Mouse (Mus musculus): ENCODE results near the gene Tmco5. TPM values are rescaled to one million over a fixed set of nuclear protein-coding genes. Genes with fewer than 3 reads are reported as not detected.

Tmco5 gene
- polyA plus RNA-seq (2016; fragmentation: Nextera tagmentation; extraction: Ambion mirVana): not detected in 2 replicates

- Histone ChIP-seq H3K4me3 (replicated peaks) (no peak within 1 kb of the TSS), H3K36me3 (no peaks in the 10 kb centered on the region), H3K27ac (no peak within 1 kb of the TSS), H3K4me2 (no peak within 1 kb of the TSS), H3K9ac (replicated peaks) (no peak within 1 kb of the TSS), H3K4me1 (replicated peaks) (peaks cover 6% of the 10 kb centered on the region), H3K9me3 (no peaks in the 10 kb centered on the region), H3K27me3 (no peaks in the 10 kb centered on the region)
- WGBS: 88% methylated on average over 3 of the region's 3 CpGs
- ATAC-seq (ENCODE audit: insufficient number of reproducible peaks, insufficient read depth, low FRiP score, low TSS enrichment, low read depth): no peak
Measured at GRCm38 (mm10) chr2:116878391-116878790, at the start of gene Tmco5. Tmco5 (plus strand) TSS chr2:116878691.

- Histone ChIP-seq H3K9me3 (no peaks in the 10 kb centered on the region), H3K4me3 (replicated peaks) (no peak overlapping the region), H3K36me3 (no peaks in the 10 kb centered on the region), H3K27me3 (no peaks in the 10 kb centered on the region), H3K4me1 (replicated peaks) (no peaks in the 10 kb centered on the region), H3K4me2 (no peak overlapping the region), H3K9ac (replicated peaks) (no peak overlapping the region), H3K27ac (no peak overlapping the region)
- 79% methylated on average over 11 of the region's 11 CpGs for WGBS
- ATAC-seq (ENCODE audit: insufficient number of reproducible peaks, insufficient read depth, low FRiP score, low TSS enrichment, low read depth): no peak
Measured at GRCm38 (mm10) chr2:116831863-116832262, 46.6 kb upstream of the Tmco5 start.

- no peak overlapping the region for H3K9ac ChIP-seq (replicated peaks)
- H3K27me3 ChIP-seq: peaks cover 3% of the 10 kb centered on the region; the same call in 1 of the 2 replicates
- H3K4me3 ChIP-seq (replicated peaks): no peak overlapping the region
- H3K9me3 ChIP-seq: no peaks in the 10 kb centered on the region
- no peak overlapping the region for H3K4me2 ChIP-seq
- WGBS: 41% methylated on average over 3 of the region's 3 CpGs
- H3K36me3 ChIP-seq: no peaks in the 10 kb centered on the region
- ATAC-seq (ENCODE audit: insufficient number of reproducible peaks, insufficient read depth, low FRiP score, low TSS enrichment, low read depth): no peak
- H3K4me1 ChIP-seq (replicated peaks): no peaks in the 10 kb centered on the region
- no peak overlapping the region for H3K27ac ChIP-seq
Measured at GRCm38 (mm10) chr2:116837829-116838228, 40.7 kb upstream of the Tmco5 start.

GRCm38 (mm10) chr2:116838538-116839197, 39.8 kb upstream of the Tmco5 start:
- H3K4me3 ChIP-seq (replicated peaks): no peak overlapping the region
- 43% methylated on average over 8 of the region's 8 CpGs for WGBS
- H3K27me3 ChIP-seq: peaks cover 3% of the 10 kb centered on the region; the same call in 1 of the 2 replicates
- H3K27ac ChIP-seq: no peak overlapping the region
- H3K9ac ChIP-seq (replicated peaks): no peak overlapping the region
- H3K4me2 ChIP-seq: peak overlapping the region; percentile 2; the same call in 1 of the 2 replicates
- no peaks in the 10 kb centered on the region for H3K4me1 ChIP-seq (replicated peaks)
- H3K36me3 ChIP-seq: no peaks in the 10 kb centered on the region
- no peaks in the 10 kb centered on the region for H3K9me3 ChIP-seq
- 0 out of 2 replicates have a peak, but pooled peaks have one; percentile 31 for ATAC-seq (ENCODE audit: insufficient number of reproducible peaks, insufficient read depth, low FRiP score, low TSS enrichment, low read depth)

GRCm38 (mm10) chr2:116849980-116850636, 28.4 kb upstream of the Tmco5 start:
- Histone ChIP-seq H3K4me3 (replicated peaks) (no peak overlapping the region), H3K4me1 (replicated peaks) (0 out of 2 replicates have a peak, but pooled peaks cover 8% of the 10 kb centered on the region), H3K36me3 (no peaks in the 10 kb centered on the region), H3K27ac (no peak overlapping the region), H3K4me2 (no peak overlapping the region), H3K9me3 (no peaks in the 10 kb centered on the region), H3K27me3 (no peaks in the 10 kb centered on the region), H3K9ac (replicated peaks) (no peak overlapping the region)
- WGBS: 88% methylated on average over 20 of the region's 20 CpGs
- ATAC-seq (ENCODE audit: insufficient number of reproducible peaks, insufficient read depth, low FRiP score, low TSS enrichment, low read depth): no peak

GRCm38 (mm10) chr2:116851356-116851755, 27.1 kb upstream of the Tmco5 start:
- no peaks in the 10 kb centered on the region for H3K27me3 ChIP-seq
- 86% methylated on average over 4 of the region's 4 CpGs for WGBS
- no peak overlapping the region for H3K9ac ChIP-seq (replicated peaks)
- no peaks in the 10 kb centered on the region for H3K36me3 ChIP-seq
- no peak overlapping the region for H3K4me3 ChIP-seq (replicated peaks)
- no peak overlapping the region for H3K4me2 ChIP-seq
- H3K27ac ChIP-seq: no peak overlapping the region
- H3K9me3 ChIP-seq: no peaks in the 10 kb centered on the region
- ATAC-seq (ENCODE audit: insufficient number of reproducible peaks, insufficient read depth, low FRiP score, low TSS enrichment, low read depth): no peak
- H3K4me1 ChIP-seq (replicated peaks): 0 out of 2 replicates have a peak, but pooled peaks cover 8% of the 10 kb centered on the region

- Histone ChIP-seq H3K9me3 (no peaks in the 10 kb centered on the region), H3K4me1 (replicated peaks) (0 out of 2 replicates have a peak, but pooled peaks cover 8% of the 10 kb centered on the region), H3K27ac (0 out of 2 replicates have a peak overlapping the region, but pooled peaks have one; percentile 17), H3K9ac (replicated peaks) (no peak overlapping the region), H3K36me3 (no peaks in the 10 kb centered on the region), H3K27me3 (no peaks in the 10 kb centered on the region), H3K4me3 (replicated peaks) (no peak overlapping the region), H3K4me2 (no peak overlapping the region)
- WGBS: 51% methylated on average over 5 of the region's 5 CpGs
- 0 out of 2 replicates have a peak, but pooled peaks have one; percentile 52 for ATAC-seq (ENCODE audit: insufficient number of reproducible peaks, insufficient read depth, low FRiP score, low TSS enrichment, low read depth)
Measured at GRCm38 (mm10) chr2:116852249-116852648, 26.2 kb upstream of the Tmco5 start.

GRCm38 (mm10) chr2:116858703-116859102, 19.8 kb upstream of the Tmco5 start:
- H3K27me3 ChIP-seq: no peaks in the 10 kb centered on the region
- H3K4me1 ChIP-seq (replicated peaks): no peaks in the 10 kb centered on the region
- WGBS: 44% methylated on average over 6 of the region's 6 CpGs
- no peak overlapping the region for H3K27ac ChIP-seq
- no peak for ATAC-seq (ENCODE audit: insufficient number of reproducible peaks, insufficient read depth, low FRiP score, low TSS enrichment, low read depth)
- no peaks in the 10 kb centered on the region for H3K9me3 ChIP-seq
- H3K4me2 ChIP-seq: no peak overlapping the region
- no peak overlapping the region for H3K4me3 ChIP-seq (replicated peaks)
- no peaks in the 10 kb centered on the region for H3K36me3 ChIP-seq
- no peak overlapping the region for H3K9ac ChIP-seq (replicated peaks)

- WGBS: 30% methylated on average over 9 of the region's 9 CpGs
- Histone ChIP-seq H3K9ac (replicated peaks) (no peak overlapping the region), H3K9me3 (no peaks in the 10 kb centered on the region), H3K4me1 (replicated peaks) (peaks cover 6% of the 10 kb centered on the region), H3K36me3 (no peaks in the 10 kb centered on the region), H3K4me3 (replicated peaks) (no peak overlapping the region), H3K4me2 (no peak overlapping the region), H3K27me3 (no peaks in the 10 kb centered on the region), H3K27ac (no peak overlapping the region)
- ATAC-seq (ENCODE audit: insufficient number of reproducible peaks, insufficient read depth, low FRiP score, low TSS enrichment, low read depth): no peak
Measured at GRCm38 (mm10) chr2:116876955-116877615, 1.4 kb upstream of the Tmco5 start.

- no peaks in the 10 kb centered on the region for H3K36me3 ChIP-seq
- H3K4me3 ChIP-seq (replicated peaks): no peak overlapping the region
- no peak for ATAC-seq (ENCODE audit: insufficient number of reproducible peaks, insufficient read depth, low FRiP score, low TSS enrichment, low read depth)
- H3K9me3 ChIP-seq: no peaks in the 10 kb centered on the region
- no peaks in the 10 kb centered on the region for H3K27me3 ChIP-seq
- no peak overlapping the region for H3K4me2 ChIP-seq
- H3K27ac ChIP-seq: no peak overlapping the region
- H3K9ac ChIP-seq (replicated peaks): no peak overlapping the region
- WGBS: 94% methylated on average over 3 of the region's 3 CpGs
- peaks cover 6% of the 10 kb centered on the region for H3K4me1 ChIP-seq (replicated peaks)
Measured at GRCm38 (mm10) chr2:116879730-116880129, 1.2 kb downstream of the Tmco5 start.

GRCm38 (mm10) chr2:116893316-116893987, 15.0 kb downstream of the Tmco5 start:
- ATAC-seq (ENCODE audit: insufficient number of reproducible peaks, insufficient read depth, low FRiP score, low TSS enrichment, low read depth): 0 out of 2 replicates have a peak, but pooled peaks have one; percentile 37
- Histone ChIP-seq H3K27ac (no peak overlapping the region), H3K9me3 (no peaks in the 10 kb centered on the region), H3K4me2 (peak overlapping the region; percentile 60), H3K9ac (replicated peaks) (no peak overlapping the region), H3K36me3 (no peaks in the 10 kb centered on the region), H3K27me3 (no peaks in the 10 kb centered on the region), H3K4me3 (replicated peaks) (peak overlapping the region; percentile 33), H3K4me1 (replicated peaks) (0 out of 2 replicates have a peak, but pooled peaks cover 2% of the 10 kb centered on the region)
- WGBS: 35% methylated on average over 14 of the region's 14 CpGs

Measured in limb, embryonic 12.5 days (tissue).